Mouse (Mus musculus): Measurements from ENCODE around the gene Per2.

- no peak for TF ChIP-seq USF1 (IDR thresholded peaks at IDR 0.05; ENCODE audit: low read depth)
- no peak for TF ChIP-seq MYOD1 (IDR thresholded peaks at IDR 0.05; ENCODE audit: control insufficient read depth in 1 of 3, insufficient read length in 2 of 3, low read depth in 2 of 3)
- no peak for TF ChIP-seq POLR2AphosphoS2 (IDR thresholded peaks at IDR 0.05; ENCODE audit: insufficient read length, low read depth)
- TF ChIP-seq MAX (IDR thresholded peaks at IDR 0.05; ENCODE audit: low read depth): no peak
- no peak for TF ChIP-seq TCF3 (IDR thresholded peaks at IDR 0.05; ENCODE audit: insufficient read length, low read depth)
- TF ChIP-seq POLR2A (IDR thresholded peaks at IDR 0.05; ENCODE audit: insufficient read length, low read depth): no peak
- no peak for TF ChIP-seq E2F4 (IDR thresholded peaks at IDR 0.05; ENCODE audit: insufficient read depth)
- no peak for TF ChIP-seq MYOG (IDR thresholded peaks at IDR 0.05; ENCODE audit: control insufficient read depth in 1 of 3, insufficient read depth in 1 of 3, insufficient read length in 2 of 3, low read depth in 2 of 3)
- TF ChIP-seq CEBPB (IDR thresholded peaks at IDR 0.05; ENCODE audit: insufficient read depth, poor library complexity, severe bottlenecking): no peak
- no peak for TF ChIP-seq TCF12 (IDR thresholded peaks at IDR 0.05; ENCODE audit: insufficient read depth, poor library complexity, severe bottlenecking)
- TF ChIP-seq REST (IDR thresholded peaks at IDR 0.05; ENCODE audit: insufficient read depth, insufficient read length): no peak
Observed at GRCm38 (mm10) chr1:91469888-91470419, 10.8 kb upstream of the Per2 start.
